Mouse (Mus musculus) lung, adult 10 weeks (tissue): ENCODE results near the gene Pde12. TPM values are rescaled to one million over a fixed set of nuclear protein-coding genes. Genes with fewer than 3 reads are reported as not detected.

Source experiments
- polyA plus RNA-seq: library from polyadenylated mRNA; stranded (reverse); fragments of 350-450 nt; fragmentation: Illumina TruSeq; extraction: RNeasy Lipid Tissue Mini Kit (QIAGEN cat#74804); gene quantifications from one replicate; pipeline ENCODE4 v1.2.3, GENCODE M21; 2014; ENCODE audit warnings: low read depth, low replicate concordance; ENCODE audit not compliant: insufficient read depth

The Pde12 gene
- polyA plus RNA-seq = 2.7 TPM

DNA sequence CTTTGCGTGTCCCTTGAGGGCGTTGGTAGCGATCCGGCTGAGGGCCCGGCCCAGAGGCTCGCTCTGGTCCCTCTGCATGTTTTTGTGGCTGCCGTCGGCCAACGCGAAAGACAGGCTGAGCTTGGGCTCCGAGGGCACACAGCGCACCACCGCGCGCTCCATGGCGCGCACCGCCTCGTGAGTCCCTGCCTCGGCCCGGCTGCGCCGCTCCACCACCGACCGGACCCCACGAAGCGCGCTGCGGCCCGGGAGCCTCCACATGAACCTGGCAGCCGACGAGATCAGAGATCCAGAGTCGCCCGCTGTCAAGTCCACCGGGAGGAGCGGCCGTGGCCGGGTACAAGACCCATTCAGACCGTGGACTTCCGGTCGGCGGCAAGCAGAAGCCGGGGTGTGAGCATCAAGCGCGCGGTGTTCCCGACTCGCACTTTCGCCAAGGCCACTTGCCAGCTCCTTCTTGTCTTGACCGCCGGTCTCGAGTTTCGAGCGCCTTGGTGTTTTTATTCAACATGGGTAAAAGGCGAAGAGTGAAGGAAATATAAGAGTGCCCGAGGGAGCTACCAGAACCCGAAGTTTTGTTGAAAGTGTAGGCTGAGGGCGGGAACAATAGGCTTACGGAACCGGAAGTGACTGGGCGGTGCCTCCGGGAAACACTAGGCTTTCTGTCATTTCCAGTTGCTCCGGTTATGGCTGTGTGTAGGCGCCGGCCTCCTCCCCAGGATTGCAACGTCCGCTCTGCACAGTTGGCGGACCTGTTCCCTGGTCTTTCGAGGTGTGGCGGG lies at the start of gene Pde12:
TSS of gene Pde12 (minus strand) at position 592 of the 782 bp plus-strand sequence.

GRCm38 (mm10) chr14:26692974-26693373 lies 23.3 kb upstream of the Pde12 start, which contains the start of gene Dnah12:
TSS of gene Dnah12 (plus strand) at chr14:26693274.

GRCm38 (mm10) chr14:26637851-26638707 lies 31.6 kb downstream of the Pde12 start, which contains the start of gene Arf4:
TSS of gene Arf4 (plus strand) at chr14:26638074.

Other genes starting within 250 kb of the Pde12 start
- gene Slmap, start 135.0 kb downstream of the Pde12 start, polyA plus RNA-seq = 32.1 TPM
- 10.7 TPM for gene Dennd6a, start 96.0 kb downstream of the Pde12 start, polyA plus RNA-seq
- 177 TPM for gene Arf4, start 31.8 kb downstream of the Pde12 start, polyA plus RNA-seq
- gene Dnah12, start 23.4 kb upstream of the Pde12 start, polyA plus RNA-seq = 0.93 TPM
- 1.2 TPM for gene Asb14, start 224.7 kb upstream of the Pde12 start, polyA plus RNA-seq